Mouse (Mus musculus) brain, adult 10 weeks (tissue): ENCODE data around the gene Calhm1. TPM values are rescaled to one million over a fixed set of nuclear protein-coding genes. Genes with fewer than 3 reads are reported as not detected.

Experiments used
- polyA plus RNA-seq: library from polyadenylated mRNA; stranded (reverse); fragments of 350-450 nt; fragmentation: Illumina TruSeq; extraction: RNeasy Lipid Tissue Mini Kit (QIAGEN cat#74804); gene quantifications from one replicate; pipeline ENCODE4 v1.2.3, GENCODE M21; 2015; ENCODE audit warnings: low read depth, low replicate concordance

Gene Calhm1
- polyA plus RNA-seq = not detected

DNA sequence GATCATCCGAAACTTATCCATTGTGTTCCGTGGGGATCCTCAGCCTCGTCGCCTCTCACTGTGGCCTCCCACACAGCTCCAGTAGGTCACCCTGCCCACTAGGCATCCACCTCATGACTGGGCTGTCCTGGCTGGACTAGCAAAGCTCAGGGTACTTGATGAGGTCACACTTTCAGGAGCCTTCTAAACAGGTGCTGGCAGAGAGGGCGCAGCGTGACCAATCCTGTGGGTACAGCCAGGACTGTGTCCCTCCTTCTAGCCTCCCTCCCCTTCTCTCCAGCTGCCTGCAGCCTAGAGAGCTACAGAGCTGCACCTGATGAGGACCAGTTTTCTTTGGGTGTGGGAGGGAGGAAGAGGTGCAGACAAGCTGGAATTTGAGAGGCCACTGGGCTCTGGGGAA lies at the start of gene Calhm1:
Calhm1 (minus strand) TSS at position 101 of the 400 bp plus-strand sequence.

DNA sequence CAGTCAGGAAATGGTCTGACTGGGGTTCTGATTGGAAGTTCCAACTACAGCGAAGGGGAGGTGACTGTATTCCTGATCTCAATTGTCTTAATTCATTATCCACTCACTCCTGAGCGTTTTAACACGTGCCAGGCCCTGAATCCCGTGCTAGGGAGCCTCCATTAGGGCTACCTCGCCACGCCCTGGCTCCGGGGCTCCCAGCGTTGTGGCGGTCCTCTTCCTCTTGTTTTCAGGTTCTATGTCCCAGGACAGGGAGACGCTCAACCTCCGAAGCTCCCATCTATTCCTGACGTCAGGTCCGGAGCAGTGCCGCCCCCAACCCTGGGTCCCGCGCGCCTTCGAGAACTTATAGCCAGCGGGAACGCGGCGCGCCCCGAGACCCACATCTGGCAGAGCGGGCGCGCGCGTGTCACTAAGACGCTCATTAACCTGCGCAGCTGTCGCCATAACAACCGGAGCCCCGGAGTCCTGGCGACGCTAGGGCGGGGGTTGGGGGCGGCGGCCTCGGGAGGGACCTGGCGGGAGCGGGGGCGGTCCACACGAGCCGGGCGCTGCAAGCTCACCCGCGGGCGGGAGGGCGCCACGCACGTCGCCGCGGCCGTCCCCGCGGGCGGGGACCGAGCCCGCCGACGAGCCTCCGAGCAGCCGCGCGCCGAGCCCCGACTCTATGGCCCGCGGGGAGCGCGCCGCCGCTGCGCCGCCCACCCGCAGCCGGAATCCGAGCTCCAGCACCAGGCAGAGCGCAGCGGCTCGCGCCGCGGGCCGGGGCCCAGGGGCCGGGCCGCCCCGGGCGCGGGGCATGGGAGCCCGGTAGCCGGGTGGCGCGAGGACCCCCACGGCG lies 34.6 kb upstream of the Calhm1 start, which contains the start of gene Neurl1a:
Neurl1a (plus strand) TSS at position 390 of the 841 bp plus-strand sequence.

DNA sequence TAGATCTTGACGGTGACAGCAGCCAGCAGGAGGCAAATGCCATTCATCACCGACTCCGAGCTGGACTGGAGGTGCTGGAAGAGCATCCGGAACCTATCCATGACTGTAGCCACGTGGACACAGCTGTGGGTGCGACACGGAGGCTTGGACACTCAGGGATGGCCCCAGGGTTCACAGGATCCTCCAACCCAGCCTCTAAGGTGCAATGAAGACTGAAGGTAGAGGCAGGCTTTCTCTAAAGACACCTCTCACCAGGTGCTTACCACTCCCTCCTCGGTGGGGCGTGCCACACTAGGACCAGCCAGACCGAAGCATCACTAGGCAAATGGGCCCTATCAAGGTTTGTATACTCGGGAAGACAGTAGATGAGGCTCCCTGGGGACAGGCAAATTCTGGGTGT lies 13.6 kb upstream of the Calhm1 start, which contains the start of gene Calhm3:
Calhm3 (minus strand) TSS at position 101 of the 400 bp plus-strand sequence.

DNA sequence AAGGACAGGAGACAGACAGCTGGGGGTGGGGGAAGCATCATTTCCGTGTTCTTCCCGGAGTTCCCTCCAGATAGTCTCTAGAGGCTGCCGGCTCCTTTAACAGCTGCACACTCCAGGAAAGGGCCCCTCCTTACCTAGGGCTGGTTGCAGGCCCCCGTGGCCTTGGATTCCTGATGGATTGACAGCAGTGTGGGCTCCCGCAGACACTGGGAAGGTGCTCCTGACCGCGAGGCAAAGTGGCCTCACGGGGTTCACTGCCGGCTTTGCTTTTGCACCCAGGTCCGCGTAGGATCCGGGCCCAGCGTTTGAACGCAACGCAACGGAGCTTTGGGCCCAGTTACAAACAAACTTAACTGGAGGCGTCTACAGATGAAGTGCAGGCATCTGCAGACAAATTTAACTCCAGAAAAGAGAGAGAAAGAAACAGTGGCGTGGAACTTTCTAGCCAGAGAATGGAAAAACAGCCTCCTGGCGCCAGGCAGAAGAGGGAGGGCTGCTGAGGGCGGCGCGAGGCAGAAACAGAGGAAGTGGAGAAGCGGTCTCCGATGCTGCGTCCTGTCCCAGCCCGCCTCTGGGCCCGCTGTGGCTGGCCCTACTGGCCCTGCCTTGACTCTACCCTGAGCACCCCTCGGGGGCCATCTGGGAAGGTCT lies 6.2 kb downstream of the Calhm1 start, which contains the start of gene Calhm2:
Calhm2 (minus strand) TSS at position 524 of the 651 bp plus-strand sequence.

Other genes with a start within 250 kb of the Calhm1 start
- gene Ina, start 129.6 kb downstream of the Calhm1 start, polyA plus RNA-seq = 143 TPM
- gene Nt5c2, start 129.1 kb downstream of the Calhm1 start, polyA plus RNA-seq = 56.7 TPM
- 18.7 TPM for gene Pcgf6, start 93.3 kb downstream of the Calhm1 start, polyA plus RNA-seq
- 4.7 TPM for gene Taf5, start 76.5 kb downstream of the Calhm1 start, polyA plus RNA-seq
- 1,882 TPM for gene Usmg5, start 53.6 kb downstream of the Calhm1 start, polyA plus RNA-seq
- gene Pdcd11, start 53.5 kb downstream of the Calhm1 start, polyA plus RNA-seq = 8.5 TPM
- gene Calhm2, start 6.0 kb downstream of the Calhm1 start, polyA plus RNA-seq = 3.9 TPM
- not detected for gene Calhm3, start 13.5 kb upstream of the Calhm1 start, polyA plus RNA-seq
- gene Neurl1a, start 34.6 kb upstream of the Calhm1 start, polyA plus RNA-seq = 106 TPM